Comparison of ENCODE assay signal across 40 mouse cellular contexts in the genomic region with DNA sequence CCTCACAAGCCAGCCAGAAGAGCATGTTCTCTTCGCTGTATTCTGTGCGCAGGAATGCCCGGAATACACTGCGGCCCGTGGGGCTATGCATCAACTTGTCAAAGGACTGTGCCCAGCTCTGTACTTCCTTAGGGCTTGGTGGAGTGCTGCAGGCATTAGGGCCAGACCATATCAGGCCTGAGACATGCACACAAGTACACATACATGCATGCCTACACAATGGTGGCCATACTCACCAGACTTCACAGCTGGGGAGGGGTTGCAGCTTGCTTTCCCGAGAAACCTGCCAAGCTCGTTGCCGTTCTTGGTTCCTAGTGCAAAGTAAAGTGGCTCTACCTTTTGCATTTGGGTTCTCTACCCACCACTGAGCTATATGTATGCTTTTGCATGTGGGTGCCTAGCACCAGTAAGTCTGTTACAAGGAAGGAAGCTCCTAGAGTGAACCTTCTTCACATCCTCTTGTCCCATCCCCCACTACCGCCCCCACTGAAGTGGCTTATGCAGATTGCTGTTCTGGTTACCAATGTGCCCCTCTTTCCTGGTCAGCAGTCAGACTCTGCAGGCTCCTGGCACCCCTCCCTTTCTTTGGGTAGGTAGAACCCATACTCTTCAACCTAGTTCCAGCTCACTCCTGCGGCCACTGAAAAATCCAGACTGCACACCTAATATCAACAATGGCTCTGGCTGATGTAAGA. TPM values are rescaled to one million over a fixed set of nuclear protein-coding genes. Genes with fewer than 3 reads are reported as not detected.
A peak's percentile ranks its signal among the peaks of the same experiment; 100 is the strongest.
DNase-seq lines count a peak whose midpoint lies in the region; ATAC-seq and TF ChIP-seq lines count a peak whose summit lies in the region.
"Had no signal": no experiment of that assay in that cellular context is flagged by ENCODE, and none has a peak within 500 bp of the region (broad histone marks: within the 10 kb centered on the region; RNA-seq: fewer than 3 reads in every experiment).

No protein-coding gene starts in this region.

- TF ChIP-seq POLR2A in cortical plate, adult 2 months (IDR thresholded peaks at IDR 0.05; ENCODE audit: extremely low read depth, insufficient read depth, low read length) = 0 out of 2 replicates have a peak, but pooled peaks have one; percentile 9

- ATAC-seq in forebrain, embryonic 14.5 days = no peak
- ATAC-seq in activated CD4-positive, CD25-positive, alpha-beta regulatory T cell, adult 4 months = no peak
- ATAC-seq: forebrain, postnatal 0 days; hindbrain, embryonic 16.5 days; midbrain, embryonic 16.5 days had no signal

- H3K4me2 ChIP-seq in forebrain, embryonic 14.5 days (ENCODE audit: low read length) = no peak overlapping the region
- H3K4me2 ChIP-seq: embryonic facial prominence, embryonic 13.5 days; heart, embryonic 13.5 days; kidney, embryonic 15.5 days; lung, embryonic 14.5 days had no signal

- 92% methylated on average over 10 of the region's 10 CpGs for WGBS in forebrain, embryonic 10.5 days
- 91% methylated on average over 10 of the region's 10 CpGs for WGBS in forebrain, embryonic 14.5 days

- no peak overlapping the region for H3K9ac ChIP-seq in forebrain, embryonic 14.5 days (ENCODE audit: low read length)
- H3K9ac ChIP-seq: embryonic facial prominence, embryonic 13.5 days; forebrain, postnatal 0 days; heart, embryonic 13.5 days; kidney, embryonic 15.5 days; liver, embryonic 14.5 days; lung, embryonic 14.5 days had no signal

- peak; percentile 12 for DNase-seq in forebrain, embryonic 10.5 days (ENCODE audit: extremely low spot score, low spot score)
- DNase-seq in forebrain, embryonic 14.5 days (ENCODE audit: low spot score) = no peak
- DNase-seq in left cerebral cortex, postnatal 14 days (ENCODE audit: low spot score in 2 of 2) = peak; percentile 34 to 56
- no peak for DNase-seq in left cerebral cortex, adult 8-10 months (ENCODE audit: low spot score in 2 of 2)
- peak; percentile 45 for DNase-seq in thymus, postnatal 14 days
- DNase-seq in thymus, adult 18-20 months = no peak
- DNase-seq: adrenal gland, adult 2 months; adrenal gland, postnatal 36 days; cerebellum, adult 2 months; forebrain, postnatal 0 days; gastrocnemius, postnatal 14 days; heart, postnatal 10 days; kidney, adult 18-20 months; kidney, postnatal 36 days; left cerebral cortex, postnatal 4 days; lung, embryonic 14.5 days; right cerebral cortex, postnatal 4 days had no signal

- no peaks in the 10 kb centered on the region for H3K27me3 ChIP-seq in forebrain, embryonic 10.5 days (ENCODE audit: poor library complexity, severe bottlenecking)
- no peaks in the 10 kb centered on the region for H3K27me3 ChIP-seq in forebrain, embryonic 14.5 days (replicated peaks; ENCODE audit: control insufficient read depth, insufficient read depth, low read length)
- H3K27me3 ChIP-seq: embryonic facial prominence, embryonic 13.5 days; heart, embryonic 13.5 days; kidney, embryonic 15.5 days had no signal

- intact Hi-C loops in left cerebral cortex, postnatal 14 days (cut with DNase I) = no loop called here

- no peak overlapping the region for H3K27ac ChIP-seq in forebrain, embryonic 10.5 days
- no peak overlapping the region for H3K27ac ChIP-seq in forebrain, embryonic 14.5 days (ENCODE audit: low read depth, low read length)
- no peak overlapping the region for H3K27ac ChIP-seq in cortical plate, adult 2 months (ENCODE audit: insufficient read depth, low read length)
- H3K27ac ChIP-seq: embryonic facial prominence, embryonic 13.5 days; heart, embryonic 13.5 days; kidney, embryonic 15.5 days; left cerebral cortex, adult 2 months; liver, embryonic 14.5 days; midbrain, embryonic 10.5 days had no signal

- peaks cover 67% of the 10 kb centered on the region for H3K36me3 ChIP-seq in forebrain, embryonic 10.5 days (replicated peaks)
- peaks cover 42% of the 10 kb centered on the region for H3K36me3 ChIP-seq in forebrain, embryonic 14.5 days (ENCODE audit: control insufficient read depth, insufficient read depth, low read length)

- peaks cover 37% of the 10 kb centered on the region for H3K4me1 ChIP-seq in forebrain, embryonic 10.5 days
- peaks cover 11% of the 10 kb centered on the region; the same call in 1 of the 2 replicates for H3K4me1 ChIP-seq in forebrain, embryonic 14.5 days (ENCODE audit: control insufficient read depth, insufficient read depth, low read length)
- peaks cover 2% of the 10 kb centered on the region; the same call in 1 of the 2 replicates for H3K4me1 ChIP-seq in cortical plate, adult 2 months (ENCODE audit: control insufficient read depth, insufficient read depth, low read length)

- no peaks in the 10 kb centered on the region for H3K9me3 ChIP-seq in forebrain, embryonic 10.5 days
- no peaks in the 10 kb centered on the region for H3K9me3 ChIP-seq in forebrain, embryonic 14.5 days (replicated peaks; ENCODE audit: control insufficient read depth, low read length)
- H3K9me3 ChIP-seq: embryonic facial prominence, embryonic 13.5 days; heart, embryonic 13.5 days; kidney, embryonic 15.5 days; midbrain, embryonic 10.5 days had no signal

- no peak overlapping the region for H3K4me3 ChIP-seq in forebrain, embryonic 10.5 days
- H3K4me3 ChIP-seq in forebrain, embryonic 14.5 days (ENCODE audit: low read depth, low read length) = no peak overlapping the region
- no peak overlapping the region for H3K4me3 ChIP-seq in cortical plate, adult 2 months (ENCODE audit: insufficient read depth, low read length)
- H3K4me3 ChIP-seq: embryonic facial prominence, embryonic 13.5 days; heart, embryonic 13.5 days; kidney, embryonic 15.5 days; layer of hippocampus, adult 2 months; left cerebral cortex, adult 2 months; midbrain, embryonic 10.5 days had no signal

- TF ChIP-seq CTCF in cortical plate, adult 2 months (IDR thresholded peaks at IDR 0.05; ENCODE audit: extremely low read depth, insufficient read depth, low read length) = no peak

RNA-seq across cellular contexts. Expression of a gene that starts 4.2 kb away (rescaled TPM):
- polyA plus RNA-seq in forebrain, embryonic 10.5 days (2016; fragmentation: Nextera tagmentation; extraction: Ambion mirVana) = 75.0 and 81.6 TPM in 2 replicates
- 60.3 and 63.6 TPM in 2 replicates for polyA plus RNA-seq in forebrain, embryonic 14.5 days (2014; fragmentation: Nextera tagmentation; extraction: Ambion mirVana)
- total RNA-seq in left cerebral cortex, postnatal 14 days (2021) = 10 to 100 TPM; 39.6 to 42.3 TPM
- 10 to 100 TPM; 21.9 to 35.9 (median 26.8) TPM for total RNA-seq in left cerebral cortex, adult 8-10 months (2022)
- polyA plus RNA-seq in cortical plate, adult 2 months (2012; rRNA removed) = 55.4 and 57.0 TPM in 2 replicates
- polyA plus RNA-seq in activated CD4-positive, CD25-positive, alpha-beta regulatory T cell, adult 4 months (2017; shearing (Covaris generic)) = 100 to 1,000 TPM; 199 to 210 TPM

RNA-seq across cellular contexts. Expression of a gene that starts 8.6 kb away (rescaled TPM):
- not detected in 2 replicates for polyA plus RNA-seq in forebrain, embryonic 10.5 days (2016; fragmentation: Nextera tagmentation; extraction: Ambion mirVana)
- not detected in 2 replicates for polyA plus RNA-seq in forebrain, embryonic 14.5 days (2014; fragmentation: Nextera tagmentation; extraction: Ambion mirVana)
- total RNA-seq in left cerebral cortex, postnatal 14 days (2021) = not detected
- not detected for total RNA-seq in left cerebral cortex, adult 8-10 months (2022)
- polyA plus RNA-seq in cortical plate, adult 2 months (2012; rRNA removed) = not detected in 2 replicates
- not detected for polyA plus RNA-seq in activated CD4-positive, CD25-positive, alpha-beta regulatory T cell, adult 4 months (2017; shearing (Covaris generic))
- total RNA-seq: adrenal gland, adult 2 months; adrenal gland, postnatal 36 days; forebrain, postnatal 0 days; gastrocnemius, postnatal 14 days; granulocyte monocyte progenitor cell, adult 5-6 weeks; heart, postnatal 10 days; layer of hippocampus, adult 2 months; layer of hippocampus, postnatal 14 days; left cerebral cortex, adult 2 months; left cerebral cortex, postnatal 4 days; megakaryocyte progenitor cell, adult 5-6 weeks; neutrophil, adult 5-6 weeks had no signal
- polyA plus RNA-seq: adrenal gland, adult 2 months; brain, embryonic 14.5 days; cerebellum, adult 2 months; embryonic facial prominence, embryonic 13.5 days; forebrain, embryonic 11.5 days; forebrain, postnatal 0 days; heart, embryonic 13.5 days; hindbrain, embryonic 11.5 days; hindbrain, embryonic 16.5 days; intestine, embryonic 14.5 days; limb, embryonic 14.5 days; liver, embryonic 14.5 days; lung, embryonic 14.5 days; midbrain, embryonic 10.5 days; midbrain, embryonic 16.5 days; neural tube, embryonic 11.5 days; spleen, adult 2 months; urinary bladder, adult 2 months had no signal

RNA-seq across cellular contexts. Expression of a gene that starts 9.5 kb away (rescaled TPM):
- polyA plus RNA-seq in forebrain, embryonic 10.5 days (2016; fragmentation: Nextera tagmentation; extraction: Ambion mirVana) = 17.0 and 18.7 TPM in 2 replicates
- 42.0 and 44.3 TPM in 2 replicates for polyA plus RNA-seq in forebrain, embryonic 14.5 days (2014; fragmentation: Nextera tagmentation; extraction: Ambion mirVana)
- 10 to 100 TPM; 60.0 to 62.9 TPM for total RNA-seq in left cerebral cortex, postnatal 14 days (2021)
- total RNA-seq in left cerebral cortex, adult 8-10 months (2022) = 10 to 100 TPM; 64.2 to 70.0 (median 65.5) TPM
- 195 and 212 TPM in 2 replicates for polyA plus RNA-seq in cortical plate, adult 2 months (2012; rRNA removed)
- 10 to 100 TPM in 1 of 2 experiments, 1 to 10 TPM in 1; 9.8 to 12.1 TPM for polyA plus RNA-seq in activated CD4-positive, CD25-positive, alpha-beta regulatory T cell, adult 4 months (2017; shearing (Covaris generic))

RNA-seq across cellular contexts. Expression of a gene that starts 18.2 kb away (rescaled TPM):
- 19.7 and 21.2 TPM in 2 replicates for polyA plus RNA-seq in forebrain, embryonic 10.5 days (2016; fragmentation: Nextera tagmentation; extraction: Ambion mirVana)
- polyA plus RNA-seq in forebrain, embryonic 14.5 days (2014; fragmentation: Nextera tagmentation; extraction: Ambion mirVana) = 12.5 and 15.1 TPM in 2 replicates
- 10 to 100 TPM; 10.6 to 14.7 TPM for total RNA-seq in left cerebral cortex, postnatal 14 days (2021)
- 10 to 100 TPM in 1 of 4 experiments, 1 to 10 TPM in 3; 5.8 to 11.8 (median 7.8) TPM for total RNA-seq in left cerebral cortex, adult 8-10 months (2022)
- 16.8 and 21.8 TPM in 2 replicates for polyA plus RNA-seq in cortical plate, adult 2 months (2012; rRNA removed)
- not detected for polyA plus RNA-seq in activated CD4-positive, CD25-positive, alpha-beta regulatory T cell, adult 4 months (2017; shearing (Covaris generic))
- total RNA-seq: granulocyte monocyte progenitor cell, adult 5-6 weeks; megakaryocyte progenitor cell, adult 5-6 weeks; neutrophil, adult 5-6 weeks had no signal

RNA-seq across cellular contexts. Expression of a gene that starts 25.2 kb away (rescaled TPM):
- polyA plus RNA-seq in forebrain, embryonic 10.5 days (2016; fragmentation: Nextera tagmentation; extraction: Ambion mirVana) = 4.5 and 5.2 TPM in 2 replicates
- polyA plus RNA-seq in forebrain, embryonic 14.5 days (2014; fragmentation: Nextera tagmentation; extraction: Ambion mirVana) = 66.8 and 67.5 TPM in 2 replicates
- 10 to 100 TPM; 64.5 to 65.5 TPM for total RNA-seq in left cerebral cortex, postnatal 14 days (2021)
- total RNA-seq in left cerebral cortex, adult 8-10 months (2022) = 10 to 100 TPM; 47.1 to 59.7 (median 55.7) TPM
- 34.7 and 40.2 TPM in 2 replicates for polyA plus RNA-seq in cortical plate, adult 2 months (2012; rRNA removed)
- polyA plus RNA-seq in activated CD4-positive, CD25-positive, alpha-beta regulatory T cell, adult 4 months (2017; shearing (Covaris generic)) = not detected
- total RNA-seq: gastrocnemius, postnatal 14 days; granulocyte monocyte progenitor cell, adult 5-6 weeks; heart, postnatal 10 days; megakaryocyte progenitor cell, adult 5-6 weeks had no signal

Comparison
In these comparisons a context has a peak if more than half of its experiments do, and no peak if none do; other contexts are left out.
1. DNase-seq: peak in forebrain, embryonic 10.5 days (single experiment), left cerebral cortex, postnatal 14 days (2 of 2) and thymus, postnatal 14 days (single experiment); none in forebrain, embryonic 14.5 days (single experiment), left cerebral cortex, adult 8-10 months (0 of 2) and thymus, adult 18-20 months (0 of 2).